9 mouse cellular contexts compared by ENCODE assay signal in the genomic region with DNA sequence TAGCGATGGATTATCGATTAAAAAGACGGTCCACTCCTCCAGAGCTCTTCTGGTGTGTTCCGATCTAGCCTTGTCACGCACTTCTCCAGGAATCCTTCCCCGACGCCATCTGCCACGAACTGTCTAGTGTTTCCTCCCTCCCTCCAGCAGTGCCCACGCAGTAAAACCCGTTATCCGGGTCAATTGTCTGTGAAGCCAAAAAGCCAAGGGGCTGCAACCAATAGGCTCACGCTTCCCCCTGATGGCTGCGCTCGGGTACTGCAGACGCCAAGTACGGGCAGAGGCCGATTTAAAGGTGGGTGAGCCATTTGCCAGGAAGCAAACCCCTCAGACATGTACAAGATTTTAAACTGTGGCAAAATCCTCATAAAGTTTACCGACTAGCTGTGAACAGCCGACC. TPM values are rescaled to one million over a fixed set of nuclear protein-coding genes. Genes with fewer than 3 reads are reported as not detected.
A peak's percentile ranks its signal among the peaks of the same experiment; 100 is the strongest.
DNase-seq lines count a peak whose midpoint lies in the region; ATAC-seq lines count a peak whose summit lies in the region.
"Had no signal": no experiment of that assay in that cellular context is flagged by ENCODE, and none has a peak within 500 bp of the region (broad histone marks: within the 10 kb centered on the region; RNA-seq: fewer than 3 reads in every experiment).

No protein-coding gene starts in this region.

- DNase-seq in WW6 (ENCODE audit: low read depth, low spot score) = peak; percentile 29
- DNase-seq in heart, postnatal 10 days = peak; percentile 72 to 83
- DNase-seq in layer of hippocampus, adult 8-10 months (ENCODE audit: low spot score in 2 of 2) = peak; percentile 60 to 66
- DNase-seq in lung, postnatal 25 days (ENCODE audit: low spot score) = peak; percentile 43
- peak; percentile 61 for DNase-seq in retina, postnatal 7 days (ENCODE audit: low read depth, low spot score)

- intact Hi-C loops in heart, postnatal 10 days (cut with DNase I) = loop anchor here (1.0 to 5.0 kb wide), 3 partner anchors 87 to 214 kb away; partner anchors contain the start of genes Hps4 and Srrd

- peak; percentile 64 for ATAC-seq in CD4-positive, CD25-positive, alpha-beta regulatory T cell, adult 4 months
- peak; percentile 66 for ATAC-seq in common myeloid progenitor, adult 5-6 weeks (replicated peaks; ENCODE audit: low read depth, poor library complexity, severe bottlenecking)
- no peak for ATAC-seq in erythroblast, adult 5-6 weeks (replicated peaks; ENCODE audit: low FRiP score, poor library complexity, severe bottlenecking)

RNA-seq across cellular contexts. Expression of gene Gm6588, which starts 20.3 kb away (rescaled TPM):
- not detected for polyA plus RNA-seq in CD4-positive, CD25-positive, alpha-beta regulatory T cell, adult 4 months (2017; shearing (Covaris generic))
- total RNA-seq in common myeloid progenitor, adult 5-6 weeks (2017) = not detected in 2 replicates
- not detected for total RNA-seq in heart, postnatal 10 days (2021)
- total RNA-seq in layer of hippocampus, adult 8-10 months (2022) = not detected
- total RNA-seq in erythroblast, adult 5-6 weeks (2015; ENCODE audit: low replicate concordance) = not detected in 2 replicates
- total RNA-seq in erythroblast, adult 5-6 weeks (2017; ENCODE audit: low replicate concordance) = not detected in 2 replicates
- polyA plus RNA-seq: heart, embryonic 16.5 days had no signal

RNA-seq across cellular contexts. Expression of gene Asphd2, which starts 34.3 kb away (rescaled TPM):
- polyA plus RNA-seq in CD4-positive, CD25-positive, alpha-beta regulatory T cell, adult 4 months (2017; shearing (Covaris generic)) = not detected
- 0.05 TPM in 1 of 2 replicates, not detected in the other for total RNA-seq in common myeloid progenitor, adult 5-6 weeks (2017)
- total RNA-seq in heart, postnatal 10 days (2021) = 1 to 10 TPM in 1 of 2 experiments, under 1 TPM in 1; 0.57 to 1.1 TPM
- 100 to 1,000 TPM; 181 to 186 (median 183) TPM for total RNA-seq in layer of hippocampus, adult 8-10 months (2022)
- total RNA-seq in erythroblast, adult 5-6 weeks (2015; ENCODE audit: low replicate concordance) = not detected in 2 replicates
- total RNA-seq in erythroblast, adult 5-6 weeks (2017; ENCODE audit: low replicate concordance) = not detected in 2 replicates

Comparison
In these comparisons a context has a peak if more than half of its experiments do, and no peak if none do; other contexts are left out.
1. RNA of gene Asphd2, which starts 34.3 kb away (total RNA-seq): 181 to 186 TPM in layer of hippocampus, adult 8-10 months; 0.57 to 1.1 TPM in heart, postnatal 10 days, 0.05 TPM in common myeloid progenitor, adult 5-6 weeks and not detected in erythroblast, adult 5-6 weeks; every median in the first group is over 10 times any median in the second.
2. Peak in every context shown above with its lines, with median percentiles within 50 percentile points of each other: DNase-seq.